Comparison of ENCODE assay signal across 23 mouse cellular contexts in the genomic region with DNA sequence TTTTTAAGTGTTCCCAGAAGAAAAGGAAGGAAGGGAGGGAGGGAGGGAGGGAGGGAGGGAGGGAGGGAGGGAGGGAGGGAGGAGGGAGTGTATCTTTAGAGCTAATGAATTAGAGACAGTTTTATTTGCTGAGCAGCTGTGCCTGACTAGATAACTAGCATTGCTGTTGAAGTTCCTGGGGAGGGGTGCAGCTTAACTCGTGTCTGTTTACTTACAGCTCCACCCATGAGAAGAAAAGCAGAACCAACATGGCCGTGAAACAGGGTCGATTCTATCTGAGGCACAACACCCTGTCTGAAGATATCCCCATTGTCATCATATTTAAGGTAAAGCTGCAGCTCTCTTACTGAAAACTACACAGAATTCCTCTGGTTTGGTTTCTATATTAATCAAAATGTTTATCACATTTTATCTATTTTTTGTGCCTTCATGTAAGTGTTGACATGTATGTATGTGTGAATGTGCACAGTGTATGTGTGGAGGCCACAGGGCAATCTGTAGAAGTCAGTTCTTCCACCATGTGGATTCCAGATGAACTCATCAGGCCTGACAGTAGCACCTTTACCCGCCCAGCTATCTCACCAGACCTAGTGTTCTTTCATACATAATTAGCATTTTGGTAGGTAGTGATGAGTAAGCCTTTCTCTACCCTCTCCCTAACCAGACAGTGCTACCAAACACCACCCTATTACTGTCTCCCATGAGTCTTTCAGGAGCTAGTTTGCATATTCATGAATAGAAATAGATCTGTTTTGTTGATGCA. TPM values are rescaled to one million over a fixed set of nuclear protein-coding genes. Genes with fewer than 3 reads are reported as not detected.
DNase-seq lines count a peak whose midpoint lies in the region; ATAC-seq and TF ChIP-seq lines count a peak whose summit lies in the region.
"Had no signal": no experiment of that assay in that cellular context is flagged by ENCODE, and none has a peak within 500 bp of the region (broad histone marks: within the 10 kb centered on the region; RNA-seq: fewer than 3 reads in every experiment).

No protein-coding gene starts in this region.

- no peak overlapping the region for H3K9ac ChIP-seq in midbrain, embryonic 11.5 days (ENCODE audit: low read length)
- no peak overlapping the region for H3K9ac ChIP-seq in midbrain, postnatal 0 days (replicated peaks; ENCODE audit: low read length, poor library complexity, severe bottlenecking)
- H3K9ac ChIP-seq in liver, embryonic 16.5 days (ENCODE audit: low read depth, low read length), result no peak overlapping the region
- H3K9ac ChIP-seq: forebrain, embryonic 13.5 days; heart, embryonic 15.5 days; kidney, embryonic 15.5 days; limb, embryonic 15.5 days had no signal

- H3K27ac ChIP-seq in midbrain, embryonic 11.5 days (ENCODE audit: low read depth, low read length), result no peak overlapping the region
- H3K27ac ChIP-seq in midbrain, postnatal 0 days (ENCODE audit: low read depth, low read length), result no peak overlapping the region
- H3K27ac ChIP-seq in liver, embryonic 16.5 days (ENCODE audit: low read length), result peak overlapping the region; percentile 74
- no peak overlapping the region for H3K27ac ChIP-seq in heart, embryonic 10.5 days
- H3K27ac ChIP-seq: forebrain, embryonic 13.5 days; heart, embryonic 15.5 days; kidney, embryonic 15.5 days; limb, embryonic 15.5 days; stomach, postnatal 0 days had no signal

- no peaks in the 10 kb centered on the region for H3K9me3 ChIP-seq in midbrain, embryonic 11.5 days (ENCODE audit: control insufficient read depth, low read length)
- no peaks in the 10 kb centered on the region for H3K9me3 ChIP-seq in midbrain, postnatal 0 days (ENCODE audit: low read length)
- no peaks in the 10 kb centered on the region for H3K9me3 ChIP-seq in liver, embryonic 16.5 days (replicated peaks; ENCODE audit: control insufficient read depth, low read length)
- no peaks in the 10 kb centered on the region for H3K9me3 ChIP-seq in heart, embryonic 10.5 days
- H3K9me3 ChIP-seq: forebrain, embryonic 13.5 days; heart, embryonic 15.5 days; kidney, embryonic 15.5 days; limb, embryonic 15.5 days; megakaryocyte, embryonic 14.5 days had no signal

- H3K4me1 ChIP-seq in midbrain, embryonic 11.5 days (ENCODE audit: control insufficient read depth, insufficient read depth, low read length), result no peaks in the 10 kb centered on the region
- H3K4me1 ChIP-seq in midbrain, postnatal 0 days (ENCODE audit: insufficient read depth, low read length), result no peaks in the 10 kb centered on the region
- peaks cover 6% of the 10 kb centered on the region for H3K4me1 ChIP-seq in liver, embryonic 16.5 days (ENCODE audit: control insufficient read depth, low read depth, low read length)
- no peaks in the 10 kb centered on the region for H3K4me1 ChIP-seq in heart, embryonic 10.5 days
- H3K4me1 ChIP-seq: forebrain, embryonic 13.5 days; kidney, embryonic 15.5 days; limb, embryonic 15.5 days had no signal

- 87% methylated on average over 4 of the region's 4 CpGs for WGBS in midbrain, embryonic 11.5 days
- WGBS in midbrain, postnatal 0 days, result 77% methylated on average over 4 of the region's 4 CpGs
- 22% methylated on average over 4 of the region's 4 CpGs for WGBS in liver, embryonic 16.5 days (ENCODE audit: insufficient replicate concordance)
- 72% methylated on average over 4 of the region's 4 CpGs for WGBS in heart, embryonic 10.5 days

- no peaks in the 10 kb centered on the region for H3K36me3 ChIP-seq in midbrain, embryonic 11.5 days (ENCODE audit: control insufficient read depth, insufficient read depth, low read length)
- H3K36me3 ChIP-seq in midbrain, postnatal 0 days (ENCODE audit: insufficient read depth, low read length), result peaks cover 23% of the 10 kb centered on the region
- H3K36me3 ChIP-seq in liver, embryonic 16.5 days (ENCODE audit: control insufficient read depth, insufficient read depth), result peaks cover 7% of the 10 kb centered on the region
- peaks cover 63% of the 10 kb centered on the region for H3K36me3 ChIP-seq in heart, embryonic 10.5 days

- no peak overlapping the region for H3K4me3 ChIP-seq in midbrain, embryonic 11.5 days (ENCODE audit: low read depth, low read length)
- H3K4me3 ChIP-seq in midbrain, postnatal 0 days (ENCODE audit: low read depth, low read length), result no peak overlapping the region
- peak overlapping the region; percentile 1; the same call in 1 of the 2 replicates for H3K4me3 ChIP-seq in liver, embryonic 16.5 days (ENCODE audit: low read depth, low read length)
- H3K4me3 ChIP-seq in heart, embryonic 10.5 days, result no peak overlapping the region
- H3K4me3 ChIP-seq: forebrain, embryonic 13.5 days; heart, embryonic 15.5 days; kidney, embryonic 15.5 days; limb, embryonic 15.5 days; megakaryocyte, embryonic 14.5 days had no signal

- peak; percentile 28 for DNase-seq in midbrain, embryonic 11.5 days (ENCODE audit: low spot score, missing footprints)
- DNase-seq in midbrain, postnatal 0 days (ENCODE audit: low spot score), result no peak
- no peak for DNase-seq in heart, adult 8-10 months (ENCODE audit: low spot score)
- DNase-seq in adrenal gland, adult 2 months, result no peak
- DNase-seq in heart, embryonic 10.5 days (ENCODE audit: low spot score), result no peak
- no peak for DNase-seq in lung, postnatal 25 days (ENCODE audit: low spot score)
- DNase-seq: cerebellum, adult 11 months; cerebellum, postnatal 10 days; gastrocnemius, postnatal 14 days; heart, adult 18-20 months; right cerebral cortex, postnatal 25 days had no signal

- no peak for TF ChIP-seq CTCF in midbrain, postnatal 0 days (IDR thresholded peaks at IDR 0.05)

- no peak overlapping the region for H3K4me2 ChIP-seq in midbrain, embryonic 11.5 days
- no peak overlapping the region for H3K4me2 ChIP-seq in midbrain, postnatal 0 days (ENCODE audit: low read depth, low read length, poor library complexity, severe bottlenecking)
- peak overlapping the region; percentile 14 for H3K4me2 ChIP-seq in liver, embryonic 16.5 days (ENCODE audit: low read depth, low read length)
- H3K4me2 ChIP-seq: forebrain, embryonic 13.5 days; heart, embryonic 15.5 days; kidney, embryonic 15.5 days; limb, embryonic 15.5 days had no signal

- no peaks in the 10 kb centered on the region for H3K27me3 ChIP-seq in midbrain, embryonic 11.5 days (ENCODE audit: control insufficient read depth, insufficient read depth, low read length)
- H3K27me3 ChIP-seq in midbrain, postnatal 0 days (ENCODE audit: insufficient read depth, low read length), result no peaks in the 10 kb centered on the region
- no peaks in the 10 kb centered on the region for H3K27me3 ChIP-seq in liver, embryonic 16.5 days (ENCODE audit: control insufficient read depth, insufficient read depth, low read depth, low read length)
- H3K27me3 ChIP-seq in heart, embryonic 10.5 days (ENCODE audit: insufficient read depth, poor library complexity, severe bottlenecking), result no peaks in the 10 kb centered on the region
- H3K27me3 ChIP-seq: forebrain, embryonic 13.5 days; heart, embryonic 15.5 days; kidney, embryonic 15.5 days; limb, embryonic 15.5 days; megakaryocyte, embryonic 14.5 days had no signal

- ATAC-seq in midbrain, embryonic 11.5 days (ENCODE audit: low FRiP score), result no peak
- no peak for ATAC-seq in midbrain, postnatal 0 days (ENCODE audit: low FRiP score)
- ATAC-seq in erythroid progenitor cell, adult 5-6 weeks (replicated peaks; ENCODE audit: low FRiP score, poor library complexity, severe bottlenecking), result peak; percentile 93
- peak; percentile 94 for ATAC-seq in liver, embryonic 16.5 days (ENCODE audit: low read depth)
- ATAC-seq: forebrain, embryonic 13.5 days; hindbrain, embryonic 16.5 days; intestine, embryonic 16.5 days; lung, postnatal 0 days; midbrain, embryonic 16.5 days had no signal

RNA-seq across cellular contexts. Expression of gene Polr3b, which starts 17.6 kb away (rescaled TPM):
- polyA plus RNA-seq in midbrain, embryonic 11.5 days (2014; fragmentation: Nextera tagmentation; extraction: Ambion mirVana), result 16.0 and 18.0 TPM in 2 replicates
- total RNA-seq in midbrain, postnatal 0 days (2014; rRNA removed), result 11.0 and 13.4 TPM in 2 replicates
- polyA plus RNA-seq in midbrain, postnatal 0 days (2015; fragmentation: Nextera tagmentation; extraction: Ambion mirVana), result 10.2 and 10.5 TPM in 2 replicates
- total RNA-seq in erythroid progenitor cell, adult 5-6 weeks (2015; ENCODE audit: low replicate concordance), result 19.3 and 33.9 TPM in 2 replicates
- total RNA-seq in erythroid progenitor cell, adult 5-6 weeks (2017; ENCODE audit: low replicate concordance), result 28.9 and 75.6 TPM in 2 replicates
- 4.9 and 5.8 TPM in 2 replicates for polyA plus RNA-seq in liver, embryonic 16.5 days (2015; fragmentation: Nextera tagmentation; extraction: Ambion mirVana)
- 10 to 100 TPM; 10.7 to 11.6 (median 11.0) TPM for total RNA-seq in heart, adult 8-10 months (2022)
- 10 to 100 TPM; 23.1 to 28.0 TPM for total RNA-seq in adrenal gland, adult 2 months (2021)
- polyA plus RNA-seq in adrenal gland, adult 2 months (2012; rRNA removed), result 2.0 and 2.3 TPM in 2 replicates
- 15.6 and 15.8 TPM in 2 replicates for polyA plus RNA-seq in heart, embryonic 10.5 days (2016; fragmentation: Nextera tagmentation; extraction: Ambion mirVana)

Comparison
In these comparisons a context has a peak if more than half of its experiments do, and no peak if none do; other contexts are left out.
1. ATAC-seq: peak in erythroid progenitor cell, adult 5-6 weeks (single experiment) and liver, embryonic 16.5 days (single experiment); none in midbrain, embryonic 11.5 days (single experiment) and midbrain, postnatal 0 days (single experiment).